Mouse (Mus musculus): ENCODE data around the gene Cdk5rap3.

GRCm38 (mm10) chr11:96924861-96925260 is 8.6 kb upstream of the Cdk5rap3 start:
- TF ChIP-seq CTCF (IDR thresholded peaks at IDR 0.05; ENCODE audit: borderline replicate concordance, control insufficient read depth, extremely low read depth, insufficient read depth, low read length, poor library complexity) (no peak), POLR2A (IDR thresholded peaks at IDR 0.05; ENCODE audit: control insufficient read depth, extremely low read depth, insufficient read depth, low read length, poor library complexity) (no peak)
